Mouse (Mus musculus): Measurements from ENCODE around the gene Padi3.

- TF ChIP-seq CTCF (IDR thresholded peaks at IDR 0.05; ENCODE audit: extremely low read depth, insufficient read depth, insufficient read length, insufficient replicate concordance), result no peak
- no peak for TF ChIP-seq POLR2A (IDR thresholded peaks at IDR 0.05; ENCODE audit: low read depth, low read length)
Measured at GRCm38 (mm10) chr4:140794678-140795077, 15.8 kb downstream of the Padi3 start.

Measured in spleen, adult 2 months (tissue).